Mouse (Mus musculus) erythroblast, adult 5-6 weeks (primary cell): ENCODE data around the gene Gm20521. TPM values are rescaled to one million over a fixed set of nuclear protein-coding genes. Genes with fewer than 3 reads are reported as not detected.

Source experiments
- ATAC-seq: replicated peaks from 2 replicates; pipeline ENCODE4 v1.8.0; 2016; ENCODE audit warnings: moderate number of reproducible peaks, mild to moderate bottlenecking, moderate TSS enrichment, inconsistent platforms; ENCODE audit not compliant: poor library complexity, low FRiP score, severe bottlenecking
- total RNA-seq, 2 experiments: library from RNA; stranded (forward) in 1 of 2; stranded (reverse) in 1 of 2; fragments of 150-400 nt in 1 of 2; fragments of 200-764, 138-1000 nt in 1 of 2; gene quantifications; 2 replicates each; pipeline versions ENCODE4 v1.2.3 to v1.2.4; 2015 to 2017; ENCODE audit warnings: low replicate concordance in 2 of 2

Gene Gm20521
- total RNA-seq (2015; ENCODE audit: low replicate concordance) (not detected in 2 replicates), total RNA-seq (2017; ENCODE audit: low replicate concordance) (not detected in 2 replicates)

DNA sequence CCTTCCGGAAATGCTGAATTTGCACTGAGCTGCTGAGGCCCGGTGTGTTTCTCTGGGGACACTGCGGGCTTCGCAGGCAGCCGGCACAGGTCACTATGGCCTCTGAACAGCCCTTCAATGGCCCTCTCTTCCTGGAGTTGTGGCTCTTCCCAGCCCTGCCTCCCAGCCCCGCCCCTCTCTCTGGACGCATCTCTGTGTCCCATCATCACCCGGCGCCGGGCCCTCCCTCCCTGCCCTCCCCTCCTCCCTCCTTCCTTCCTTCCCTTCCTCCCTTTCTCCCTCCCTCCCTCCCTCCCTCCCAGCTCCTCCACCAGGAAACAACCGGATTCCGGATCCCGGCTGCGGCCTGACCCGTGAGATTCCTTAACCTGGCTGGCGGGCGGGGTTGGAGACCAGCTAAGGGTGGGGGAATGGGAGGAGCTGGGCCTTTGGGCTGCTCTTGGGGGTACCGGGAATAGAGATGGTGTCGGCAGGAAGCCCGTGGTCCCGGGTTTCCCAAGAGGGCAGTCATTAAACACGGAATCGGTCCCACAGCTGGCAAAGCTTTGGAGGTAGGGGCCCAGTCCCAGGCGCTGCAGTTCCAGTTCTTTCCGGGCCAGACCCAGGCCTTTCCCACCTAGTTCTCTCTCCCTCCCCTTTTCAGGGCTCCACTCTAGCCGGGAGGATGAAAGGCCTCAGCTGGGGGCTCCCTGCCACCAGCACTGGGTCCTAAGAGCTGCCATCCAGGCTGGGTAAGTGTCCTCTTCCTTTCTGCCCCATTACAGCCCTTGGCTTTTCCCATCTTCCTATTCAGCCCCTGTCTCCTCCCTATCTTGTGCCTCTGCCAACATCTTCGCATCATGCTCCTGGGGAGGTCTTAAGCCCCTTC, at the start of gene Gm20521, which contains the start of gene Bcl2l2:
Gm20521 (plus strand) TSS at position 288 of the 868 bp plus-strand sequence.
Bcl2l2 (plus strand) TSS at position 224 of the 868 bp plus-strand sequence.
- ATAC-seq, result peak; percentile 65; the same call in 1 of the 2 replicates

DNA sequence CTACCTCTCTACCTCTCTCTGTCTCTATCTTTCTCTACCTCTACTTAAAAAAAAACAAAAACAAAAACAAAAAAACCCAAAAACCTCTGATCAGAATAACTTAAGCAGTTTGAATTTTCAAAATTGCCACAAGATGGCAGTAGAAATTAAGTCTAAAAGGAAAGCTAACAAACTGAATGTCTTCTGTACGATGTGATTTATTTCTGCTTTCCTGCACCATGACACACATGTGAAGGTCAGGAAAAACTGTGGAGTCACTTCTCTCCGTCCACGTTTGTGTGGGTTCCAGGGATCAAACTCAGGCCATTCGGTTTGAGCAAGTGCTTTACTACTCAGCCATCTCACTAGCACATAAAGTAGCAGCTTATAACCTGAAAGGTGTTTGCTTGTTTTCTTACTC, 39.8 kb upstream of the Gm20521 start:
- no peak for ATAC-seq

DNA sequence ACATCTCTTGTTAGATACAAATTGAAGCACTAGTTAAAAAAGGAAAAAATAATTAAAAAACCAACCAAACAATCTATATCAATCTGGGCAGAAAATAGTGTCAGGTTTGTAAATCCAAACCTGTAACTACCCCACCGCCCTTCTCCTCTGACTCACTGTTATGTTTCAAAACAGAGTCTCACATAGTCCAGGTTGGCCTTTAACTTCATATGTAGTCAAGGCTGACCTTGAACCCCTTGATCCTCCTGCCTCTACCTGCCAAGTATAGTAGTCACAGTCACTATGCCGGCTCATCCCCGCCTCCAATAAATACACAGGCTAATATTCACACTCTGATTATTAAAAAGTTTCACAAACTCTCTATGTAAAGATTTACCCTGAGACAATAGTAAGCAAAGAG, 27.5 kb upstream of the Gm20521 start:
- no peak for ATAC-seq

DNA sequence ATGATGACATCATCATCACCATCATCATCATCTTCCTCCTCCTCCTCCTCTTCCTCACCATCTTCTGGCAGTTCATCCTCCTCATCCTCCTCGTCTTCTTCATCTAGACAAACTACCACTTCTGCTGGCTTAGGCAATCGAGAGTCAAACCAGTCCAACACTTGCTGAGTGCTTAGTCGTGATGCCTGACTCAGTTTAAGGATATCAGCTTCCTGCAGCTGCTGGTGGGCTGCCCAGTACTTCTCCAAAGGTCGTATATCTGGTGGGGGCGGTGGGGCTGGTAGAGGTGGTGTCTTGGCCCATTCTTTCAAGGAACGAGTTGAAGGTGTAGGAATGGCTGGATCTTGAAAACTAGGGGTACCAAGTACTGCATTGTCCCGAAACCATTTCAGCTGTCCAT, 26.5 kb upstream of the Gm20521 start:
- ATAC-seq, result no peak

DNA sequence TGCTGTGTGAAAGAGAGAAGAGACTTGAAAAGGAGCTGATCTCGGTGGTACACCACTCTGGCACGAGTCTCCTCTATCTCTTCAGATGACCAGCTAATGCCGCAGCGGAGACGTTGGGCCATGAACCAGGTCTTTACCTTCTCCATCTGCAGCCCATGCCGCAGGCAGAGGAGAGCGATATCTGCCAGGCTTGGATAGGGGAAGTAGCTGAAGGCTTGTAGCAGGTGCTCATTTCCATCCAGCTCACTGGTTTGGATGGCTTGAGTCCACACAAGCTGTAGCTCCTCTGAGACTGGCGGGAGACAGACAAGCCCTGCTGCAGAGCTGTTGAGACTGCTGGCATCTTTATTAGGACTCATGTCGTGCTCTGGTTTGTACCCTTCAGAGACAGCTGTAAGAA, 25.4 kb upstream of the Gm20521 start:
- ATAC-seq, result no peak

DNA sequence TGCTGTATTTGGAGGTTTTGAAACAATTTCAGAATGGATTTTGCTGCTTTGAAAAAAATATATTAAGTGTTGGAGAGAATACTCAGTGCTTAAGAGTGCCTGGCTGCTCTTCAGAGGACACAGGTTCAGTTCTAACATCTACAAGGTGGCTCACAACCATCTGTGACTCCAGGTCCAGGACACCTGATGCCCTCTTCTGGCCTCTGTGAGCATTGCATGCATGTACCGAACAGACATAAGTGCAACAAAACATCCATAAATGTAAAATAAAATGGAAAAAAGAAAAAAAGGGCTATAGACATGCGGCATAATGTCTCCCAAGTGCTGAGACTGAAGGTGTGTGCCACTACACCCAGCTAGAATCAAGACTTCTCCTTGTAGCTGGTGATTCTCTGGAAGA, 22.7 kb upstream of the Gm20521 start:
- ATAC-seq, result no peak

DNA sequence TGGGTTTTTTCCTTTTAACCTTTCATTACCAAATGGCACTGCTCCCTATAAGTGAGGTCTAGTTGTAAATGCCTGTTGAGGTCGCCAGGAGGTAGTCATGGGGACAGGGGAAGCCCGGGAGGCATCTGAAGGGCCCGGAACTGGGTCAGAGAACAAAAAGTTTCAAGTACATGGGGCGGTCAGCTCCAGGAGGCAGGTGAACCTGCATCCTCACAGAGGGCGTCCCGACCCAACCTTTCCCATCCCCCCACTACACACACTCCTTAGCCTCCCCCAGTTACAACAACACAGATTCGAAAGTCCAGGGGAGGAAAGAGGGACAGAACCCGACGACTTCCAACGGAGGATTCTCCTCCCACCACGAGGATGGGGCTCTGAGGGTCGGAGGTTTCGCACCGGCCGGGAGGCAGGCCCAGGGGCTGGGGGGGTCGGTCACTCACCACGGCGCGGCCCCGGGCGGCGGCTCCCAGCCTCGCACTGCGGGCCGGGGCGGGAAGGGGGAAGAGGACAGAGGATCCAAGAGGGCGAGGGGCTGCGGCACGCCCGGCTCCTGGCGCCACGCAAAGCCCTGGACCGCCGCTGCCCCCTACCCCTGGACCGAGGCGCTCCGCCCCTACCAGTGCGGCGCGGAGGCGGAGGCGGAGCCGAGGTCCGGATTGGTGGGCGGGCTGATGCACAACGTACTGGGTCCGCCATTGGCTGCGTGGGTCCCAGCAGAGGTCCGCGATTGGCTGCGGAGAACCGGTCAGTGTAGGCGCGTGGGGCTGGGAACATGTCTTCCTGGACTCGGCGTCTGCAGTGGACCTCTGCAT, 19.5 kb upstream of the Gm20521 start:
- ATAC-seq, result peak; percentile 99

DNA sequence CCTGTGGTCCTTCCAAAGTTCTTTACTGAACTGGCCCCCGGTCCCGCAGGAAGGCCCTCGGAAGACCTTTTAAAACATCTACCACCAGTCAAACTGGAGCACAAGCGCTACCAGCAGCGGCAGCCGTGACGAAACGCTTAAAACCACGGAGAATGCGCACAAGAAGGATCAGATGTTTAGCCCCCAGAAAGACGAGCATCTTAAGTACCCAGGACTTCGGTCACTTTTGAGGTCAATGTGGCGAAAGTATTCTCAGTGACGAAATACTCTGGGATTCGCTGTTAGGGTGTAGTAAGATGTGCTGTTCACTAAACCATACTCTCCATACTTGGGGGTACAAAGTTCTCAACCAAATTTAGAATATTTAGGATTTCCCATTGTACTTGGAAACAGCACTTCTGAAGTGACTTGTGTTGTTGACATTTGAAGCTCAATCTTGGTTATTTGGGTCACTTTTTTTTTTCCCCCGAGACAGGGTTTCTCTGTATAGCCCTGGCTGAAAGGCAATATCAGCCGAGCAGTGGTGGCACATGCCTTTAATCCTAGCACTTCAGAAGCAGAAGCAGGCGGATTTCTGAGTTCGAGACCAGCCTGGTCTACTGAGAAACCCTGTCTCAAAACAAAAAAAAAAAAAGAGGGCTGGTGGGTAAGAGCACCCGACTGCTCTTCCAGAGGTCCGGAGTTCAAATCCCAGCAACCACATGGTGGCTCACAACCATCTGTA, 18.8 kb upstream of the Gm20521 start:
- peak; percentile 66 for ATAC-seq

DNA sequence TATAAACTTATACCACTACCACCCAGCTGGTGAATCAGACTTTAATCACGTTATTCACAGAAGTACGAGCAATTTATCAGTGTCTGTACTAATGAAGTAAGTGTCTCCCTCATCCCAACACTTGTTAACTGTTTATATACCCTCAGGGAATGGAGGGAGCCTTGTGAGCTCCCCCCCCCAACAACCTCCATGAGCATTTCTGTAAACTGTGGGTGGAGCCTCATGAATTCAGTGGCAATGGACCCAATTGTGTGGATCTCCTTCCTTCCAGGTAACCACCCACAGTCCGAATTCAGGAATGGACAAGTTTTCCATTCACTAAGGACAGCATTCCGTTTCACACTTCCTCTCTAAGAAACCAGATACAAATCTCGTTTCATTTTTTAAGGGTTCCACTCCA, 17.6 kb upstream of the Gm20521 start:
- no peak for ATAC-seq

DNA sequence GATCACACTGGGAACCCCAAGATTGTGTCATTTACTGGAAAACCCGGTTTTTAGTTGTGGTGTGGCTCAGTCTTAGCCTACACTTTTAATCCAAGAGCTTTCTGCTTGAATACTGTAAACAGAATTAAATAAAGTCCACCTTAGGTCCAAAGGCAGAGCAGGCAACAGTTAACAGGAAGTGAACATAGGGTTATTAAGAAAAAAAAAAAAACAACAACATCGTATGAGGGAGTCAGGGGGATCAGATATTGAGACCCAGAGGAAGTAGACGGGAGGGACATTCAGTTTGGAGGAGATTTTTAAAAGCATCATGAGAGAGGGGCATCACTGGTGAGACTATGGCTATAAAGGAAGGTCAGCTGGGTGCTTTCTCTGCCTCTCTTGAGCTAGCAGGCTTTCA, 17.0 kb upstream of the Gm20521 start:
- ATAC-seq, result no peak

DNA sequence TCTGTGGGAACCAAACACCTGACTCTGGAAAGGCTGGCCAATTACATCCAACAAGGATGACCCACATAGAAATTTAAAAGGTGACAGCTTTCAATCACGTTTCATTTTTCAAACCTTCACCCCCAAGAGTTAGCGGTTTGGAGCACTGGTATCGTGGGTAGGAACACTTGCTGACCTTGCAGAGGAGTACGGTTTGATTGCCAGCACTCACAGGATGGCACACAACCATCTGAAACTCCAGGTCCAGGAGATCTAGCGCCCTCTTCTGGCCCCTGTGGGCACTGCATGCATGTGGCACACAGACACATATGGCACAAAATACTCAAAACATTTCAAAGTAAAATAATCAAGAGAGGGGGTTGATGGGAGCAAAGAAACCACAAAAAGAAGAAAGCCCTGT, 16.3 kb upstream of the Gm20521 start:
- no peak for ATAC-seq

DNA sequence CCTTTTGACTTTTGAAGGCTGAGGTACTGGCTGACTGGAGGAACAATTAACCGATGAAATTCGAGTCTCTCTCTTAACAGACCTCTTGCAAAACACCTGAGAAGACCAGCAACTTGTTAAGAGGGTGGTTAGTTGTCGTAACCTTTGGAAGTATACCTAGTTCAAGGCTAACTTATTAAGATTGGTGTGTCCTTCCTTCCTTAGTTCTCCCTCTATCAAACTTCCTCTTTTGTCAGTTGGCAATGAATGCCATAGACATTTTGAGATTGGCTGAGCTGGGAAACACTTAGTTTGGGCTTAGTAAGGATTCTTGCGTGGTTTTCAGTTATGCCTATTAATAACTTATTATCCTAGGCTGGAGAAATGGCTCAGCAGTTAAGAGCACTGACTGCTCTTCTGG, 15.2 kb upstream of the Gm20521 start:
- ATAC-seq, result no peak

DNA sequence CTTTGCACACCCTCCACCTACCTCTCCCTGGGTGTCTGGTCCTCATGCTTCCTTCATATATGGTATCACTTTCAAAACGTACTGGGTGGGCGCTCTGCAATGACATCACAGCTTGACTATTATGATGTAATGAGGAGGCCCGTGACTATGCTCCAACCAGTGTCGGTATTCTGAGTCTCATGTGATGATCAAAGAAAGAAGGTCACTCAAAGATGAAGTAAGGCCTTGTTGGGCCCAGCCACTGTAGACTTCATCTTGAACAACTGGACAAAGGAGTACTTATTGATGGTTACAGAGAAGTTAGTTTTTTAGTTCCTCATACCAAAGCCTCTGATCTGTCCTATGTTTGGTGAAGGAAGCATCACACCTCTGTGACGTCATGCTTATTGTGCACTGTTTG, 12.4 kb upstream of the Gm20521 start, which contains the start of gene Homez:
Homez (minus strand) TSS at position 101 of the 400 bp plus-strand sequence.
- no peak for ATAC-seq

DNA sequence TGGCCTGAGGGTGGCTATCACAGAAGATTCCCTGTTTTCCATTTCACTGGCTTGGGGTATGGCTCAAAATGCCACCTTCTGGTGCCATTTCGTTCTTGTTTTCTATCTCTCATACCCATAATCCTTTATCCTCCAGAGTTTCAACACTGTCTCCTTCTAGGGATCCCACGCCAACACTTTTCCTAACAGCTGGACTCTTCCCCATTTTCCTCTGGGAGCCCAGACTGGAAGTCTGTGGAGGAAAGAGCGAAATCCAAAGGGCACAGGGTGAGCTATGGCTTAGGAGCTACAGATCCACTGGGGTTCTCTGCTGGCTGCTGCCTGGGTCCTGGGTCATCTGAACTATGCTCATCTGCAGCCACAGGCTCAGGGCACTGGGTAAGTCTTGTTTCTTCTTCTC, 9.1 kb upstream of the Gm20521 start:
- no peak for ATAC-seq

DNA sequence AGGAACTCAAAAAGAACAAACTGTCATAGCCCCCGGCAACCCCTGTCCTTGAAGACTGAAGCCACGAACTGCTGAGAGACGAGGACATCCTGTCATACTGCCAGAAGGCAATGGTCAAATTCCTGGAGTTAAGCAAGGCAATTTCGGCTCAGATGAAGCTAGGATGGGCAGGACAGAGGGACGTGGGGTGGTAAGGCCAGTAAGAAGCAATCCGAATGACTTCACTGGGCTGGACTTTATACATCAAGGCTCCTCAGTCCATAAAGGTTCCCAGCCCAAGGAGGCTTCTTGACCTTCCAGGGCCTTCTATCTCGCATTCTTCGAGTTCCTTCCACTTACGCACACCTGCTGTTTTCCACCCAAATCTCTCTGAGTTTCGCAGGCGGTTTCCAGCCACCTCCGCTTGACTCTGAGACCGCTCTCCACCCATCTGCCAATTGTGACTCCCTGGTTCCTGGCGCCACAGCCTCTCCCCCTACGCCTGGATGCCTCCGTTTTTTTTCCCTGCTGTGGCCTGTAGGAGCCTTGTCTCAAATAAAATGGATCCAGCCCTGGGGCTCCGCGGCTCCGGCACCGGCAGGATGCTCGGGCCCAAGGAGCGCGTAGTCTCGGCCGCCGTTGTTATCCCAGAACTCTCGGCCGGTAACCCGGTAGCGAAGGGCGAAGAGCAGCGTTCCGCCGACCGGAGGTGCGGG, 7.2 kb upstream of the Gm20521 start:
- ATAC-seq, result 0 out of 2 replicates have a peak, but pooled peaks have one; percentile 2

DNA sequence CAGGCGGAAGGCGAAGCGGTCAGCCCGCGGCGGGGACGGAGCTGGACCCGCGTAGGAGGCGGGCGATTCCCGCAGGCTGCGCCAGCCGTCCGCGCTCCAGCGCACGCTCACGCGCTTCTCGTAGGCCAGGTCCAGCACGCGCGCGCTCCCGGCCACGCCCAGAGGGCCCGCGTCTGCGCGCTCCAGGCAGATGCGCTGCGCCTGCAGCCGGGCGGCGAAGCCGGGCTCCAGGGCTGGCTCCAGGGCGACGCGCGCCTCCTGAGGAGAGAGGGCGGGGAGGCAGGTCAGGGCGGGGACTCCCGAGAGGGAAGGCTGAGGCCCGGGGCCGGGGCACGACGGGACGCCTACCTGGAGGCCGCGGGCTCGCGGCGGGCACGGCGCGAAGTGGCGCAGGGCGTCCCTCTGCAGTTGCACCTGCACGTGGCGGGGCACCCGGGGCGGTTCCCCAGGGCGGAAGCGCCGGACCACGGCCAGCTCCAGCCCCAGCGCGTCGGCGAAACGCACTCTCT, 6.6 kb upstream of the Gm20521 start:
- peak; percentile 81 for ATAC-seq

DNA sequence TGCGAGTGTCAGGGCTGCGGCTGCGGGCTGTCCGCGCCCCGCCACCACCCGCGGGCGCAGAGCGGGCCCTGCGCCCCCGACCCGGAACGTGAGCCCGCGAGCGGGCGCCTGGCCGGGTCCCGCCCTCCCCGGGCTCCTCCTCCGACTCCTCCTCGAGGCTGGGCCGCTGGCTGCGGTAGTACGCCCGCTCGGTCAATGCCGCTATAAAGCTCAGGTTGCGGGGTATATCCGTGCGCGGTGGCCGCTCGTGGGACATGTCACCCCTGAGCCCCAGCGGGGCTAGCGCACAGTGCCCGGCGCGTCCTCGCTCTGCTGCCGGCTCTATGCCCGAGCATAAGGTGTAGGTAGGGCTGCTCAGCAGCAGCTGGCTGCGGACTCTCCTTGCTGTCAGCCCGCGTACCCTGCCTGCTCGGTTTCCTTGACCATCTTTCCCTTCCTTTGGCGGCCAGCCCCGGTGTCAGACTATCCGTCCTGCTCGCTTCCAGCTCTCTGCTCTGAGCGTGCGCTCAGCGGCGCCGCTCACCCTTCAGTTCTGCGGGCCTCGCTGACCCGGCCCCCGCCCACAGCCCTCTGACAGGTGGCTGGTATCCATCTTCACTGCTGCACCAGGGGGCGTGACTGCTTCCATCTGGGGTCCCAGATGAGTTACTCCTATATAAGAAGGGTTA, 6.1 kb upstream of the Gm20521 start, which contains the start of gene Ppp1r3e:
Ppp1r3e (minus strand) TSS at position 503 of the 668 bp plus-strand sequence.
- peak; percentile 56 for ATAC-seq

DNA sequence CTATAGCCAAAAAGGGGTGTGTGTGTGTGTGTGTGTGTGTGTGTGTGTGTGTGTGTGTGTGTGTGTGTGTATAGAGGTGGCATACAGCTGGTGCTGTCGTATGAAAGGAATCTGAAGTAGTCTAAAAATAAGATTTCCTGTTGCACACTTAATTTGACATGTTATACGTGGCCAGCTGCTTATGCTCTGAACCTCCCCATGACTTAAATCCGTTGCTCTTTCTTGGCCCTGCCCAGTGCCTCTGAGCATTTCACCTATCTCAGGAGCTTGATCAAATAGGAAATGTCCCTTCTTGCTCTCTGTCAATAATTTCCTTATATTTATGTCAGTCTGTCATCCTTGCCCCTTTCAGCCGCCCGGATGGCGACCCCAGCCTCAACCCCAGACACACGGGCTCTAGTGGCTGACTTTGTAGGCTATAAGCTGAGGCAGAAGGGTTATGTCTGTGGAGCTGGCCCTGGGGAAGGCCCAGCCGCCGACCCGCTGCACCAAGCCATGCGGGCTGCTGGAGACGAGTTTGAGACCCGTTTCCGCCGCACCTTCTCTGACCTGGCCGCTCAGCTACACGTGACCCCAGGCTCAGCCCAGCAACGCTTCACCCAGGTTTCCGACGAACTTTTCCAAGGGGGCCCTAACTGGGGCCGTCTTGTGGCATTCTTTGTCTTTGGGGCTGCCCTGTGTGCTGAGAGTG, 926 bp downstream of the Gm20521 start:
- no peak for ATAC-seq
